Mouse (Mus musculus) MEL (cell line): ENCODE measurements around the gene Wdr44. TPM values are rescaled to one million over a fixed set of nuclear protein-coding genes. Genes with fewer than 3 reads are reported as not detected.
A peak's percentile ranks its signal among the peaks of the same experiment; 100 is the strongest.

Experiments
- DNase-seq: peaks from one replicate; pipeline ENCODE4 v3.0.0; 2011; ENCODE audit warnings: low read depth, low spot score
- H3K27ac ChIP-seq: 2 replicates; pipeline ENCODE4 v1.5.1; 2012; ENCODE audit warnings: low read depth, mild to moderate bottlenecking, control low read depth, low read length, moderate library complexity; ENCODE audit not compliant: control insufficient read depth
- H3K27me3 ChIP-seq, 2 experiments: fragments of 150-350 bp in 1 of 2; sonication (generic) in 1 of 2; 2 replicates each; pipeline ENCODE4 v1.6.1; 2012; ENCODE audit warnings: low read length in 2 of 2, mild to moderate bottlenecking in 2 of 2, improper control_type of control experiment in 1 of 2, moderate library complexity in 1 of 2; ENCODE audit not compliant: insufficient read depth in 2 of 2, control insufficient read depth in 1 of 2
- H3K36me3 ChIP-seq, 2 experiments: 2 replicates each; pipeline ENCODE4 v1.6.1; 2012 to 2014; ENCODE audit warnings: low read length in 2 of 2, improper control_type of control experiment in 1 of 2, inconsistent platforms in 1 of 2, mild to moderate bottlenecking in 1 of 2; ENCODE audit not compliant: insufficient read depth in 2 of 2, control insufficient read depth in 1 of 2
- H3K4me1 ChIP-seq, 2 experiments: fragments of 150-350 bp in 1 of 2; sonication (generic) in 1 of 2; 2 replicates each; pipeline ENCODE4 v1.6.1; 2012; ENCODE audit warnings: low read length in 2 of 2, improper control_type of control experiment in 1 of 2, mild to moderate bottlenecking in 1 of 2; ENCODE audit not compliant: insufficient read depth in 2 of 2, control insufficient read depth in 1 of 2
- H3K4me3 ChIP-seq, 2 experiments: fragments of 150-350 bp in 1 of 2; sonication (generic) in 1 of 2; 2 replicates each; pipeline ENCODE4 v1.5.1; 2012; ENCODE audit warnings: low read depth in 2 of 2, low read length in 2 of 2, mild to moderate bottlenecking in 2 of 2, moderate library complexity in 2 of 2, control low read depth in 1 of 2, improper control_type of control experiment in 1 of 2; ENCODE audit not compliant: control insufficient read depth in 1 of 2, insufficient read depth in 1 of 2
- H3K79me2 ChIP-seq: 2 replicates; pipeline ENCODE4 v1.6.1; 2012; ENCODE audit warnings: mild to moderate bottlenecking, low read length, moderate library complexity; ENCODE audit not compliant: control insufficient read depth, poor library complexity, insufficient read depth
- H3K9ac ChIP-seq: 2 replicates; pipeline ENCODE4 v1.6.1; 2012; ENCODE audit warnings: low read depth, mild to moderate bottlenecking, control low read depth, low read length, moderate library complexity; ENCODE audit not compliant: control insufficient read depth, poor library complexity, severe bottlenecking
- H3K9me3 ChIP-seq: fragments of 150-350 bp; sonication (generic); replicated peaks from 2 replicates; pipeline ENCODE4 v1.6.1; 2012; ENCODE audit warnings: mild to moderate bottlenecking, low read length, improper control_type of control experiment, moderate library complexity; ENCODE audit not compliant: insufficient read depth
- BHLHE40 ChIP-seq: IDR thresholded peaks from 2 replicates; pipeline ENCODE4 v1.6.1; 2012; ENCODE audit warnings: low read depth, mild to moderate bottlenecking, inconsistent platforms, low read length, improper control_type of control experiment, borderline replicate concordance
- CHD2 ChIP-seq: IDR thresholded peaks from 2 replicates; pipeline ENCODE4 v1.6.1; 2011; ENCODE audit warnings: low read length, improper control_type of control experiment
- CTCF ChIP-seq, 3 experiments: IDR thresholded peaks in 2 of 3; conservative IDR thresholded peaks in 1 of 3; 2 replicates each; pipeline ENCODE4 v1.5.1; 2011 to 2012; ENCODE audit warnings: low read length in 3 of 3, low read depth in 2 of 3, mild to moderate bottlenecking in 2 of 3, improper control_type of control experiment in 1 of 3, inconsistent platforms in 1 of 3, mixed read lengths in 1 of 3, moderate library complexity in 1 of 3; ENCODE audit not compliant: control insufficient read depth in 1 of 3, insufficient read depth in 1 of 3, poor library complexity in 1 of 3, severe bottlenecking in 1 of 3
- E2F4 ChIP-seq: IDR thresholded peaks from 2 replicates; pipeline ENCODE4 v1.6.1; 2011; ENCODE audit warnings: low read depth, low read length, improper control_type of control experiment, borderline replicate concordance
- EP300 ChIP-seq, 2 experiments: IDR thresholded peaks; 2 replicates each; pipeline ENCODE4 v1.6.1; 2011; ENCODE audit warnings: improper control_type of control experiment in 2 of 2, low read length in 2 of 2, low read depth in 1 of 2, mild to moderate bottlenecking in 1 of 2
- ETS1 ChIP-seq: IDR thresholded peaks from 2 replicates; pipeline ENCODE4 v1.6.1; 2012; ENCODE audit warnings: low read depth, mild to moderate bottlenecking, inconsistent platforms, low read length, improper control_type of control experiment, moderate library complexity
- GABPA ChIP-seq: IDR thresholded peaks from 2 replicates; pipeline ENCODE4 v1.6.1; 2012; ENCODE audit warnings: low read depth, mild to moderate bottlenecking, inconsistent platforms, low read length, improper control_type of control experiment, moderate library complexity
- GATA1 ChIP-seq: IDR thresholded peaks from 2 replicates; pipeline ENCODE4 v1.6.1; 2011; ENCODE audit warnings: low read depth, low read length, improper control_type of control experiment
- HCFC1 ChIP-seq: IDR thresholded peaks from 2 replicates; pipeline ENCODE4 v1.6.1; 2012; ENCODE audit warnings: low read depth, mild to moderate bottlenecking, inconsistent platforms, low read length, improper control_type of control experiment, moderate library complexity
- JUND ChIP-seq: IDR thresholded peaks from 2 replicates; pipeline ENCODE4 v1.6.1; 2011; ENCODE audit warnings: low read depth, mild to moderate bottlenecking, improper control_type of control experiment, low read length
- KAT2A ChIP-seq: conservative IDR thresholded peaks from 2 replicates; pipeline ENCODE4 v1.6.1; 2012; ENCODE audit warnings: low read depth, low read length, improper control_type of control experiment, inconsistent platforms
- MEF2A ChIP-seq: IDR thresholded peaks from 2 replicates; pipeline ENCODE4 v1.6.1; 2014; ENCODE audit warnings: low read depth, mild to moderate bottlenecking, inconsistent platforms, low read length, improper control_type of control experiment; ENCODE audit not compliant: poor library complexity, insufficient replicate concordance, severe bottlenecking; ENCODE audit errors: extremely low read depth
- MYB ChIP-seq: IDR thresholded peaks from 2 replicates; pipeline ENCODE4 v1.6.1; 2011; ENCODE audit warnings: mild to moderate bottlenecking, low read depth, low read length, improper control_type of control experiment
- NELFE ChIP-seq: IDR thresholded peaks from 2 replicates; pipeline ENCODE4 v1.6.1; 2011; ENCODE audit warnings: low read depth, low read length, improper control_type of control experiment
- NRF1 ChIP-seq: IDR thresholded peaks from 2 replicates; pipeline ENCODE4 v1.6.1; 2014; ENCODE audit warnings: low read depth, mild to moderate bottlenecking, inconsistent platforms, low read length, improper control_type of control experiment, moderate library complexity; ENCODE audit not compliant: poor library complexity, insufficient read depth, severe bottlenecking
- POLR2AphosphoS2 ChIP-seq: IDR thresholded peaks from 2 replicates; pipeline ENCODE4 v1.6.1; 2011; ENCODE audit warnings: low read length, improper control_type of control experiment
- RCOR1 ChIP-seq: IDR thresholded peaks from 2 replicates; pipeline ENCODE4 v1.6.1; 2012; ENCODE audit warnings: low read depth, mild to moderate bottlenecking, inconsistent platforms, low read length, improper control_type of control experiment
- SIN3A ChIP-seq: IDR thresholded peaks from 2 replicates; pipeline ENCODE4 v1.6.1; 2012; ENCODE audit warnings: low read length, improper control_type of control experiment, inconsistent platforms
- TAL1 ChIP-seq: IDR thresholded peaks from 2 replicates; pipeline ENCODE4 v1.6.1; 2012; ENCODE audit warnings: mild to moderate bottlenecking, inconsistent platforms, low read length, moderate library complexity, mixed read lengths
- TCF12 ChIP-seq: IDR thresholded peaks from 2 replicates; pipeline ENCODE4 v1.6.1; 2014; ENCODE audit warnings: low read depth, mild to moderate bottlenecking, inconsistent platforms, low read length, improper control_type of control experiment, moderate library complexity
- UBTF ChIP-seq: IDR thresholded peaks from 2 replicates; pipeline ENCODE4 v1.6.1; 2012; ENCODE audit warnings: low read depth, mild to moderate bottlenecking, inconsistent platforms, low read length, improper control_type of control experiment, moderate library complexity, borderline replicate concordance; ENCODE audit not compliant: insufficient read depth
- USF1 ChIP-seq: IDR thresholded peaks from 2 replicates; pipeline ENCODE4 v1.6.1; 2014; ENCODE audit warnings: low read depth, mild to moderate bottlenecking, inconsistent platforms, low read length, improper control_type of control experiment, moderate library complexity
- ZC3H11A ChIP-seq: IDR thresholded peaks from 2 replicates; pipeline ENCODE4 v1.6.1; 2012; ENCODE audit warnings: low read depth, mild to moderate bottlenecking, inconsistent platforms, low read length, improper control_type of control experiment
- ZNF384 ChIP-seq: IDR thresholded peaks from 2 replicates; pipeline ENCODE4 v1.6.1; 2012; ENCODE audit warnings: low read depth, mild to moderate bottlenecking, inconsistent platforms, low read length, improper control_type of control experiment
- polyA plus RNA-seq, 2 experiments: library from polyadenylated mRNA; stranded (reverse) in 1 of 2; unstranded in 1 of 2; fragments of >175 nt in 1 of 2; fragments of >200 nt in 1 of 2; gene quantifications; 2 replicates each; pipeline versions ENCODE4 v1.2.1 to v1.2.4; 2012; ENCODE audit warnings: low replicate concordance in 2 of 2, low read depth in 1 of 2; ENCODE audit not compliant: insufficient read length in 2 of 2, insufficient read depth in 1 of 2, missing spikeins in 1 of 2
- total RNA-seq: library from RNA; depleted of rRNA; stranded (reverse); fragments of 300-350 nt; gene quantifications from 2 replicates; pipeline ENCODE4 v1.2.3, GENCODE M21; 2012

Wdr44 gene
- total and polyA plus RNA-seq, 3 experiments: 7.5 to 20.3 TPM; not detected in 1

- no peaks in the 10 kb centered on the region for H3K27me3 ChIP-seq
- peaks cover 3 to 39% of the 10 kb centered on the region in 2 experiments; a peak in 3 of 4 replicates for H3K36me3 ChIP-seq
- H3K4me3 ChIP-seq: no peak overlapping the region
- no peak overlapping the region for H3K9ac ChIP-seq
- H3K79me2 ChIP-seq: peaks cover 58% of the 10 kb centered on the region
- peaks cover 12 to 15% of the 10 kb centered on the region in 2 experiments for H3K4me1 ChIP-seq
- no peaks in the 10 kb centered on the region for H3K9me3 ChIP-seq
- no peak overlapping the region for H3K27ac ChIP-seq
- TF ChIP-seq EP300 (IDR thresholded peaks at IDR 0.05; ENCODE audit: low read depth in 1 of 2, low read length in 2 of 2) (peak in 1 of 2 experiments; percentile 21; a peak in 1 of 4 replicates), JUND (no peak), TAL1 (no peak), SIN3A (no peak), HCFC1 (no peak)
- DNase-seq: peak; percentile 48
These were observed 6.2 kb downstream of the Wdr44 start for GRCm38 (mm10) chrX:23699023-23699422.

GRCm38 (mm10) chrX:23717247-23717646 is 24.4 kb downstream of the Wdr44 start:
- TF ChIP-seq EP300 (IDR thresholded peaks at IDR 0.05; ENCODE audit: low read depth in 1 of 2, low read length in 2 of 2): peak; percentile 7 to 53; a peak in 3 of 4 replicates
- no peak for TF ChIP-seq MEF2A
- no peak for TF ChIP-seq CHD2
- TF ChIP-seq CTCF (IDR thresholded peaks at IDR 0.05 in 2 of 3, conservative IDR thresholded peaks at IDR 0.05 in 1 of 3; ENCODE audit: control insufficient read depth in 1 of 3, insufficient read depth in 1 of 3, low read depth in 2 of 3, low read length in 3 of 3, poor library complexity in 1 of 3, severe bottlenecking in 1 of 3): no peak
- TF ChIP-seq MYB: no peak
- no peak for TF ChIP-seq POLR2AphosphoS2
- TF ChIP-seq TAL1: no peak
- TF ChIP-seq KAT2A: no peak
- no peak; the same call in 1 of the 2 replicates for TF ChIP-seq BHLHE40
- TF ChIP-seq NELFE: no peak
- TF ChIP-seq UBTF: no peak
- no peak for TF ChIP-seq HCFC1
- peak; percentile 18; the same call in 1 of the 2 replicates for TF ChIP-seq ETS1
- TF ChIP-seq GABPA: no peak
- TF ChIP-seq GATA1: peak; percentile 65
- TF ChIP-seq E2F4: no peak
- peak; percentile 46; the same call in 1 of the 2 replicates for TF ChIP-seq SIN3A
- no peak for TF ChIP-seq ZNF384
- no peak for TF ChIP-seq ZC3H11A
- TF ChIP-seq TCF12: no peak
- TF ChIP-seq USF1: no peak
- peak; percentile 69 for TF ChIP-seq RCOR1
- no peak for TF ChIP-seq NRF1
- peaks cover 6 to 12% of the 10 kb centered on the region in 2 experiments; a peak in 3 of 4 replicates for H3K4me1 ChIP-seq
- H3K27ac ChIP-seq: no peak overlapping the region
- H3K36me3 ChIP-seq: peaks cover 12 to 22% of the 10 kb centered on the region in 2 experiments
- no peak overlapping the region for H3K9ac ChIP-seq
- H3K4me3 ChIP-seq: no peak overlapping the region
- H3K9me3 ChIP-seq: no peaks in the 10 kb centered on the region
- DNase-seq: peak; percentile 54
- H3K79me2 ChIP-seq: peaks cover 14% of the 10 kb centered on the region
- H3K27me3 ChIP-seq: no peaks in the 10 kb centered on the region
